Mouse (Mus musculus): ENCODE results near the gene Safb.
"Not testable (repeated sequence)": the region's sequence is repeated elsewhere in the genome, so short reads cannot be mapped to it uniquely, and the experiment has no call there.

Gene Safb

GRCm38 (mm10) chr17:56611861-56612564 is 27.4 kb downstream of the Safb start:
- DNase-seq = peak; percentile 68

- DNase-seq = not testable (repeated sequence)
Measured at GRCm38 (mm10) chr17:56612565-56612939, 27.9 kb downstream of the Safb start.

DNA sequence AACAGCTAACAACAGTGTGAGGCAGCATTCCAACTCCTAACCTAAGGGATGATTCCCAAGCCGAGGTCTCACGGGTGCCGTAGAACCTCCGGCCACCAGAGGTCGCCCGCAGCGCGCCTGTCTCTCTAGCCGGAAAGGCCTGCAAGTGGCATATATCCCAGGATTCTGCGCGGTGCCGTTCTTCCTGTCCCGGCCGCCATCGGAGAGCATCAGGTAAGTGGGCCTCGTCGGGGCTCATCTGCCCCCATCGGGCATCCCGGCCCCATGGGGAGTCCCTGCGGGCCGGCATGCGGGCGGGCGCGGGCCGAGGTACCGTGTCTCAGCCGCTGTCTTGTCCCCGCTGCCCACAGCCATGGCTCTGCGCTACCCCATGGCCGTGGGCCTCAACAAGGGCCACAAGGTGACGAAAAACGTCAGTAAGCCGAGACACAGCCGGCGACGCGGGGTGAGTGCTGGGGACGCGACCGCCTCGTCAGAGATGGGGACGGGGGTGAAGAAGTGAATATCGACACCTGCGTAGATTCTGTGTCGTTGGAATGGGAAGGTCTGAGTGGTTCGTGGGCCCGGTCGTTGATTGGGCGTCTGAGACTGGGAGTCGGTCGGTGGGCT is 28.7 kb downstream of the Safb start, which contains the start of gene Rpl36:
Gene Rpl36, plus strand, starts transcription at position 181 of the 609 bp plus-strand sequence.
- DNase-seq = peak; percentile 98

DNA sequence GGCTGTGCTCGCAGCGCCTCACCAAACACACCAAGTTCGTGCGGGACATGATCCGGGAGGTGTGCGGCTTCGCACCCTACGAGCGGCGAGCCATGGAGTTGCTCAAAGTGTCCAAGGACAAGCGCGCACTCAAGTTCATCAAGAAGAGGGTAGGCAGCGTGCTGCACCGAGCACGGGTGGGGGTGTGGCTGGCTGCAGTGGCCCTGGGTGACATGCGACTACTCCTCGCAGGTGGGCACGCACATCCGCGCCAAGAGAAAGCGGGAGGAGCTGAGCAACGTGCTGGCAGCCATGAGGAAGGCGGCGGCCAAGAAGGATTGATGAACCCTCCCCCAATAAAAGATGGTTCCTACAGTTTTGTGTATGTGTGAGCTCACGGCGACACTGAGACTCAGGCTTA is 29.3 kb downstream of the Safb start:
- not testable (repeated sequence) for DNase-seq

DNA sequence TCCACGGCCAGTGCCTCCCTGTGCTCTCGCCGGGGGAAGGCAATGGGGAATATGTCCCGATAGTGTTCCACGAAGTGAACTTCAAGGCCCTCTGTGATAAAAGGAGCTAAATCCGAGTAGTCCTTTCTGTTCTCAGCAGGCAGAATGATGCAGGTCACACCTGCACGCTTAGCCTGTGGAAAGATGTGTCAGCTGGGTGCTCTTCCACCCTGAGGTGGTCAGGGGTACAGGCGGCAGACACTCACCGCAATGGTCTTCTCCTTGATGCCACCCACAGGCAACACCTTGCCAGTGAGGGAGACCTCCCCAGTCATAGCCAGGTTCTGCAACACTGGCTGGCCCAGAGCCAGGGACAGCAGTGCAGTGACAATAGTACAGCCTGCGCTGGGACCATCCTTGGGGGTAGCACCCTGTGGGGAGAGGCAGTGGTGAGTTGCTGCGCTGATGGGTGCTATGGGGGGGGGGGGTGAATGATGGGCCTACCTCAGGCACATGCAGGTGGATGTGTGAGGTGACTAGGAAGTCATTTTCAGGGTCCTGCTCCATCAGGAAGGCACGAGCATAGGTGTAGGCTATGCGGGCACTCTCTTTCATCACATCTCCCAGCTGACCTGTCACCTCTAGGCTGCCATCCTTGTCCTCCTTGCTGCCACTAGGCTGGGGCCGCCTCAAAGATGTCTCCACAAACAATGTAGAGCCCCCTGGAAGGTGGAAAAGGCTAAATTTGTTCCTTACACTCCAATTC is 29.9 kb downstream of the Safb start:
- DNase-seq = no peak

DNA sequence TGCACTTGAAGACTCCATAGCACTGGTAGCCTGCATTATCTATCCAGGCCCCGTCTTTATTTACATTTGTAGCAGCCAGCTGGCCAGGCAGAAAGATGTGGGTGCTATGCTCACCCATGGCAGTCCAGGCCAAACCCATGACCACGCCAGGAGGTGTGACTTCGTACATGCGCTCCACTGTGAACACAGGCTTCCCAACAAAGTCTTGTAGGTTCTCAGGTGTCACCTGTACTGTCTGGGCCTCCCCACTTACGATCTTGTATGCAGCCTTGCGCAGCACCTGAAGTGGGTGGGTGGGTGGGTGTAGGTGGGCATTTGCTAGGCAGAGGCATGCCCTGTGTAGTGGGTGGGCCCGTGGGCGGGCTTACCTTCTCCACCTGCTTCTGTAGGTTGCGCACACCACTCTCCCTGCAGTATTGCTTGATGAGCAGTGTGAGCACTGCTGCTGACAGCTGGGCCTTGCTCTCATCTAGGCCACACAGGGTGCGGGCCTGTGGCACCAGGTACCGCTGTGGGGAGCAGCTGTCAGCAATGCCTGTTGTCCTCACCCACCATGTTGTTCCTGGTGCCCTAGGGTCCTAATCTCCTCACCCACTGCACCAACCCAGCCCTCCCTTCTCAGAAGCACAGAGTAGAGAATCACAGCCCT is 30.6 kb downstream of the Safb start:
- DNase-seq = no peak

GRCm38 (mm10) chr17:56615792-56616191 is 31.2 kb downstream of the Safb start:
- DNase-seq = no peak

GRCm38 (mm10) chr17:56616725-56617124 is 32.1 kb downstream of the Safb start:
- DNase-seq = no peak

GRCm38 (mm10) chr17:56617628-56618027 is 33.0 kb downstream of the Safb start:
- DNase-seq = no peak

DNA sequence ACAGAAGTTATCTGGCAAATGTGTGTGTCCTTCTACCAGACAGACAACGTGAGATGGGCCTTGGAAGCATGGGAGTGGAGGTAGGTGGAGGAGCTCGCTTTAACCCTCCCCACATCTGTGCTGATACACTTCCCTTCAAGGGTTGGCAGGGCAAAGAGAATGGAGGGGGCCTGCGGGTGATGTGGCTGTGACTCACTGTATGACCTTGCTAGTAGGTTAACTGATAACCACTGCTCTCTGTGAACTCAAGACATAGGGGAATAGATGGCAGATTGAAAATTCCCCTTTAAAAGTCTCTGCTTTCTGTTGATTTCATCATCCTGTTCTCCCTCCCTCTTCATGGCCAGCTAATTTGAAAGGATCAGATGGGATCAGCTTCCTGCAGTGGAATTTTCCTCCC is 40.9 kb downstream of the Safb start:
- no peak for DNase-seq

GRCm38 (mm10) chr17:56626260-56626659 is 41.6 kb downstream of the Safb start:
- no peak for DNase-seq

- peak; percentile 98 for DNase-seq
Measured at GRCm38 (mm10) chr17:56626754-56627470, 42.3 kb downstream of the Safb start, which contains the start of gene Lonp1. Lonp1 (minus strand) TSS chr17:56626887.

- peak; percentile 49 for DNase-seq
Measured at GRCm38 (mm10) chr17:56627530-56628277, 43.1 kb downstream of the Safb start, which contains the start of gene Catsperd. Catsperd (plus strand) TSS chr17:56628143.

GRCm38 (mm10) chr17:56629800-56630781 is 45.5 kb downstream of the Safb start:
- DNase-seq = not testable (repeated sequence)

GRCm38 (mm10) chr17:56631807-56632206 is 47.2 kb downstream of the Safb start:
- DNase-seq = no peak

DNA sequence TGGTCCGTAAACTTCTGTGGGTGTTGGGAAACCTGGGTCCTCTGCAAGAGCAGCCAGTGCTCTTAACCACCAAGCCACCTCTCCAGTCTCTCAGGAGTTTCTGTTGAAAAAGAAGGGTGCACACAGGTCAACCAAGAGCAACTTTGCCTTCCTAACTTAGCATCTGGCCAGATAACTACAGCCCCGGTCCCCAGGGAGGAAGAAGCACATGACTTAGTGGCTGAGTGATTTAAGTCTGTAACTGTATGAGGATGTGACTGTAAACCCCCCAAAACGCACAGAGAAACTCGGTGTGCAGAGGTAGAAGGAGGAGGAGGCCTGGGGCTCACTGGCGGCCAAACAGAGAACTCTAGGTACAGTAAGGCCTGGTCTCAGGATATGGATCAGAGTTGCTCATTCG is 49.4 kb downstream of the Safb start:
- no peak for DNase-seq

- no peak for DNase-seq
Measured at GRCm38 (mm10) chr17:56643237-56643636, 58.6 kb downstream of the Safb start.

DNA sequence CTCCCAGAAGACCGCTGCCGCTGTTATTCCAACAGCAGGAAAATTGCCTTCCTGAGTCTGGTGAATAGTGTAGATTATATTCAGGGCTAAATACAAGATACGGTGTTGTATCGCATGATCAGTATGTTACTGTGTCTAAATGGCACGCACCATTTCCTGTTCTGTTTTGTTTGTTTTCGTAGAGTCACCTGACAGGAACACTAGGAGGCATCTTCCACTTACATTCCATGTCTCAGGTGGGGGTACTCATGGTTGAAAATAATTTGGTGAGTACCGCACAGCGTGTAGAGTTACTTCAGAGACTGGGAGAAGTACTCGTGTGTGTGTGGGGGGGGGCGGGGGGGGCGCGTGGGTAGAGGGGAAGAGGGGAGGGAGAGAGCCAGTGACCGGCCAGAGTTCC is 62.9 kb downstream of the Safb start:
- no peak for DNase-seq

DNA sequence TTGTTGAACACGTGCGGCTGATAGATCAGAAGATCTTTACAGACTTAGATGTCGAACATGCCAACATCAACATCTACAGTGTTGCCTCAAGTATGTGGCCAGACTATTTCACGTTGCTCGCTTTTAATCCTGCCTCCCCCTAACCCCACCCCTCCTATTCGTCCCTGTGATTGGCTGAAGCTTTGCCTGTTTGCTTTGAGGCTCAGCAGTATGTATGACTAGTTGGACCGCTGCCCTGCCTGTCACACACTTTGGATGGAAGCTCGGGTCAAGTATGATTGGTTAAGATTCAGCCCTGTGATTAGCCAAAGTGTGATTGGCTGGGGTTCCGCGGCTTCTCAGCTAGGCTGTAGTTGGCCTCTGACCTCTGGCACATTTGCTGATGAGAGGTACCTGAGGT is 67.2 kb downstream of the Safb start:
- DNase-seq = peak; percentile 12

- DNase-seq = no peak
Measured at GRCm38 (mm10) chr17:56654771-56655170, 70.1 kb downstream of the Safb start.

Data from lung, postnatal 36 days (tissue).